Mouse (Mus musculus) lung, postnatal 25 days (tissue): Measurements from ENCODE around the gene Cd4.
"Not testable (repeated sequence)": the region's sequence is repeated elsewhere in the genome, so short reads cannot be mapped to it uniquely, and the experiment has no call there.

ENCODE experiments used
- DNase-seq: peaks from one replicate; pipeline ENCODE4 v3.0.0; 2022; ENCODE audit warnings: low spot score

Cd4 gene

GRCm38 (mm10) chr6:124847305-124847704, 40.7 kb downstream of the Cd4 start:
- peak; percentile 91 for DNase-seq

GRCm38 (mm10) chr6:124840241-124841167, 47.5 kb downstream of the Cd4 start, which contains the start of gene Gnb3:
Gnb3 (minus strand) TSS chr6:124840275.
- no peak for DNase-seq

GRCm38 (mm10) chr6:124839805-124840204, 48.2 kb downstream of the Cd4 start:
- DNase-seq = no peak

GRCm38 (mm10) chr6:124836411-124836810, 51.6 kb downstream of the Cd4 start:
- no peak for DNase-seq

- no peak for DNase-seq
Observed at GRCm38 (mm10) chr6:124835531-124835930, 52.5 kb downstream of the Cd4 start.

GRCm38 (mm10) chr6:124834512-124835081, 53.4 kb downstream of the Cd4 start:
- no peak for DNase-seq

GRCm38 (mm10) chr6:124831649-124832048, 56.4 kb downstream of the Cd4 start:
- no peak for DNase-seq

GRCm38 (mm10) chr6:124831199-124831598, 56.8 kb downstream of the Cd4 start:
- not testable (repeated sequence) for DNase-seq

- DNase-seq = peak; percentile 97
Observed at GRCm38 (mm10) chr6:124829799-124830700, 58.0 kb downstream of the Cd4 start.

GRCm38 (mm10) chr6:124828868-124829798, 58.9 kb downstream of the Cd4 start, which contains the start of the genes Usp5 and Cdca3:
Usp5 (minus strand) TSS chr6:124829484.
Cdca3 (plus strand) TSS chr6:124829547.
- DNase-seq = peak; percentile 100

GRCm38 (mm10) chr6:124828101-124828592, 59.9 kb downstream of the Cd4 start:
- no peak for DNase-seq

GRCm38 (mm10) chr6:124822049-124822448, 66.0 kb downstream of the Cd4 start:
- DNase-seq = no peak

GRCm38 (mm10) chr6:124820891-124821290, 67.1 kb downstream of the Cd4 start:
- no peak for DNase-seq

GRCm38 (mm10) chr6:124817971-124818370, 70.0 kb downstream of the Cd4 start:
- DNase-seq = no peak

GRCm38 (mm10) chr6:124817563-124817962, 70.5 kb downstream of the Cd4 start:
- DNase-seq = no peak

GRCm38 (mm10) chr6:124817125-124817524, 70.9 kb downstream of the Cd4 start:
- no peak for DNase-seq

- no peak for DNase-seq
Observed at GRCm38 (mm10) chr6:124816611-124817010, 71.4 kb downstream of the Cd4 start.

- DNase-seq = no peak
Observed at GRCm38 (mm10) chr6:124814858-124815774, 72.9 kb downstream of the Cd4 start.
